Mouse (Mus musculus): ENCODE data around the gene E330034G19Rik.

DNA sequence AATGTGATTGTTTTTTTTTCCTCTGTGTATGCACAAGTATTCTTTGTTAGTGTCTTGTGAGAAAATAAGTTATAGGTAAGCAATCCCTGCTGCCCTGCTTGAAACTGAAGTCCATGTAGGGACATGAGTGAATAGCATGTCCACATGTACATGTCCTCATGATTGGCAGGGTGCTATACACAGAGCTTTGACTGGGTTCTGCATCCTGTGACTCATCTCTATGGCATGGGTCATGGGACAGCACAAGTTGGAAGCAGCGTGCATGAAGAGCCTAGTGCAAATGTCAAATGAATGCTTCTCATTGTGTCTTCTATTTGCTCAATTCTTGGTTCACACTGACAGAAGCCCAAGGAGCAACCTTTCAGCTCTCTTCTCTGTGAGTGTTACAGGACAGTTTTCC is 14.1 kb downstream of the E330034G19Rik start:
- TF ChIP-seq TCF12 (IDR thresholded peaks at IDR 0.05; ENCODE audit: insufficient read depth, poor library complexity, severe bottlenecking): no peak
- TF ChIP-seq MYOG (IDR thresholded peaks at IDR 0.05; ENCODE audit: control insufficient read depth in 1 of 3, insufficient read depth in 1 of 3, insufficient read length in 2 of 3, low read depth in 2 of 3): no peak
- TF ChIP-seq E2F4 (IDR thresholded peaks at IDR 0.05; ENCODE audit: insufficient read depth): no peak
- no peak for TF ChIP-seq USF1 (IDR thresholded peaks at IDR 0.05; ENCODE audit: low read depth)
- TF ChIP-seq SRF (IDR thresholded peaks at IDR 0.05; ENCODE audit: control insufficient read depth, insufficient read length, low read depth): no peak
- no peak for TF ChIP-seq POLR2A (IDR thresholded peaks at IDR 0.05; ENCODE audit: insufficient read length, low read depth)
- no peak for TF ChIP-seq REST (IDR thresholded peaks at IDR 0.05; ENCODE audit: insufficient read depth, insufficient read length)
- no peak for TF ChIP-seq MYOD1 (IDR thresholded peaks at IDR 0.05; ENCODE audit: control insufficient read depth in 1 of 3, insufficient read length in 2 of 3, low read depth in 2 of 3)
- TF ChIP-seq MAX (IDR thresholded peaks at IDR 0.05; ENCODE audit: low read depth): no peak

Data from myocyte (in vitro differentiated cells).